Mouse (Mus musculus): ENCODE data around the gene Dusp12. TPM values are rescaled to one million over a fixed set of nuclear protein-coding genes. Genes with fewer than 3 reads are reported as not detected.

Gene Dusp12
- polyA plus RNA-seq, 1 experiment from 2014 or later, result 38.0 TPM

- Histone ChIP-seq H3K4me3 (replicated peaks) (no peak overlapping the region), H3K9ac (replicated peaks) (no peak overlapping the region), H3K36me3 (peaks cover 15% of the 10 kb centered on the region), H3K4me2 (replicated peaks) (no peak overlapping the region), H3K27ac (no peak overlapping the region), H3K9me3 (no peaks in the 10 kb centered on the region), H3K4me1 (replicated peaks) (no peaks in the 10 kb centered on the region), H3K27me3 (no peaks in the 10 kb centered on the region)
- no peak for ATAC-seq
- 89% methylated on average over 13 of the region's 13 CpGs for WGBS
Measured at GRCm38 (mm10) chr1:170855056-170855760, 30.1 kb downstream of the Dusp12 start.

GRCm38 (mm10) chr1:170853604-170854003, 31.7 kb downstream of the Dusp12 start:
- Histone ChIP-seq H3K36me3 (peaks cover 23% of the 10 kb centered on the region), H3K4me1 (replicated peaks) (no peaks in the 10 kb centered on the region), H3K4me2 (replicated peaks) (no peak overlapping the region), H3K27me3 (no peaks in the 10 kb centered on the region), H3K9me3 (no peaks in the 10 kb centered on the region), H3K9ac (replicated peaks) (no peak overlapping the region), H3K4me3 (replicated peaks) (no peak overlapping the region), H3K27ac (no peak overlapping the region)
- ATAC-seq, result no peak
- 97% methylated on average over 3 of the region's 3 CpGs for WGBS

- no peak for ATAC-seq
- Histone ChIP-seq H3K27ac (no peak overlapping the region), H3K36me3 (peaks cover 28% of the 10 kb centered on the region), H3K4me3 (replicated peaks) (no peak overlapping the region), H3K9ac (replicated peaks) (no peak overlapping the region), H3K4me2 (replicated peaks) (no peak overlapping the region), H3K4me1 (replicated peaks) (no peaks in the 10 kb centered on the region), H3K9me3 (no peaks in the 10 kb centered on the region), H3K27me3 (no peaks in the 10 kb centered on the region)
- WGBS, result 93% methylated on average over 23 of the region's 23 CpGs
Measured at GRCm38 (mm10) chr1:170850637-170851624, 34.4 kb downstream of the Dusp12 start.

DNA sequence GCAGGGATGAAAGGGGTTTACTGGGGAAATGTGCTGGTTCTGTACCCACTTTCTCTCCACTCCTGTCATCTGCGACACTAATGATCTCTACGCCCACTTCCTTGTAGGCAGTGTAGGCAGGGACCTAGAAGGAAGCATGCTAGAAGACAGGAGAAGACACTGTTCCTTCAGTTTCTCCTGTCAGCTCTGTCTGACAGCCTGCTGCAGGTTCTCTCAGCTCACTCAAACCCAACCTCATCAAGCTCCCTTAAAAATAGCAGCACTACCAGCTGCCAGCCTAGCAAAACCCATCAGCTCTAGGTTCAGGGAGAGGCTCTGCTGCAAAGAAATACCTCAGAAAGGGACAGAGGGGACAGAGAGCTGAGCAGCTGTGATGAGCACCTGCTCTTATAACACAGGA, 35.3 kb downstream of the Dusp12 start:
- H3K9ac ChIP-seq (replicated peaks), result no peak overlapping the region
- peaks cover 33% of the 10 kb centered on the region for H3K36me3 ChIP-seq
- ATAC-seq, result no peak
- no peaks in the 10 kb centered on the region for H3K9me3 ChIP-seq
- no peak overlapping the region for H3K4me2 ChIP-seq (replicated peaks)
- no peak overlapping the region for H3K27ac ChIP-seq
- H3K27me3 ChIP-seq, result no peaks in the 10 kb centered on the region
- no peak overlapping the region for H3K4me3 ChIP-seq (replicated peaks)
- WGBS, result 87% methylated on average over 2 of the region's 2 CpGs
- H3K4me1 ChIP-seq (replicated peaks), result no peaks in the 10 kb centered on the region

GRCm38 (mm10) chr1:170845448-170846307, 39.7 kb downstream of the Dusp12 start:
- ATAC-seq, result no peak

DNA sequence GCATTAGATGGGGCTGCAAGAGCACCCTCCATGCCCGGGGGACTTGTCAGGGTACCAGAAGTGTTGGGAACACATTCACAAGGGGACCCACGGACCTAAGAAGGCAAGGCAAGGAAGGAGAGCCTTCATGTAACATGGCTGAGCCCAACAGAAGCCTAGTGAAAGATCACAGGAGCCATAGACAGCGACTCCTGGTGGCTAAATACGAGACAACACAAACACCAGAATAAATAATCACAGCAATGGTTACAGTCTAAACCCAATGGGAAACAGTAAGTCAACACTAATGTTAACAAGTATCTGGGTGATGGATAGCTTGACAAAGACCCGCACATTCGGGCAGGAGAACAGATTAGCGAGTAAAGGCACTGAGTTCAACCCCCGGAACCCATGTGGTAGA, 41.0 kb downstream of the Dusp12 start:
- H3K9ac ChIP-seq (replicated peaks), result no peak overlapping the region
- H3K4me2 ChIP-seq (replicated peaks), result no peak overlapping the region
- WGBS, result 54% methylated on average over 8 of the region's 8 CpGs
- no peaks in the 10 kb centered on the region for H3K27me3 ChIP-seq
- no peaks in the 10 kb centered on the region for H3K4me1 ChIP-seq (replicated peaks)
- no peak overlapping the region for H3K27ac ChIP-seq
- no peak for ATAC-seq
- H3K36me3 ChIP-seq, result peaks cover 17% of the 10 kb centered on the region; the same call in 1 of the 2 replicates
- H3K4me3 ChIP-seq (replicated peaks), result no peak overlapping the region
- H3K9me3 ChIP-seq, result no peaks in the 10 kb centered on the region

More at GRCm38 (mm10) chr1:170845448-170846307, 39.7 kb downstream of the Dusp12 start:
- Histone ChIP-seq H3K27ac (no peak overlapping the region), H3K9me3 (no peaks in the 10 kb centered on the region), H3K4me1 (replicated peaks) (no peaks in the 10 kb centered on the region), H3K4me2 (replicated peaks) (no peak overlapping the region), H3K4me3 (replicated peaks) (no peak overlapping the region), H3K36me3 (peaks cover 25% of the 10 kb centered on the region), H3K9ac (replicated peaks) (no peak overlapping the region), H3K27me3 (no peaks in the 10 kb centered on the region)
- 55% methylated on average over 10 of the region's 10 CpGs for WGBS

DNA sequence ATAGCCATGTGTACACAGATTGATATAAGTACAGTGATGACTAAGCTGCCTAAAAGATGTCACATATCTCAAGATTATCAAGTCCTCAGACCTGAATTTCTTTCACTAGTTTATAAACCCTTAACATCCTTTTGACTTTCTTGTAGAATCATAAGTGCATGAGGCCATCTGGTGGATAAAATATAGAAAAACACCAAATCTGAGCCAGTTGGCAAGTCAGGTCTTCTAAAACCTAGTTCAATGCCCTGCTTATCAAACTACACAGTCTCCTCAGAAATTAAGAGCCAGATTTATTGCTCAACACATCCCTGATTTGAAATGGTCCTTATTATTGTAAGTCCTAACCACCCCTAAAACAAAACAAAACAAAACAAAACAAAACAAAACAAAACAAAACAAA, 45.7 kb downstream of the Dusp12 start:
- Histone ChIP-seq H3K4me3 (replicated peaks) (no peak overlapping the region), H3K36me3 (0 out of 2 replicates have a peak, but pooled peaks cover 6% of the 10 kb centered on the region), H3K27ac (no peak overlapping the region), H3K9me3 (no peaks in the 10 kb centered on the region), H3K9ac (replicated peaks) (no peak overlapping the region), H3K4me2 (replicated peaks) (no peak overlapping the region), H3K4me1 (replicated peaks) (no peaks in the 10 kb centered on the region), H3K27me3 (no peaks in the 10 kb centered on the region)
- ATAC-seq, result no peak

DNA sequence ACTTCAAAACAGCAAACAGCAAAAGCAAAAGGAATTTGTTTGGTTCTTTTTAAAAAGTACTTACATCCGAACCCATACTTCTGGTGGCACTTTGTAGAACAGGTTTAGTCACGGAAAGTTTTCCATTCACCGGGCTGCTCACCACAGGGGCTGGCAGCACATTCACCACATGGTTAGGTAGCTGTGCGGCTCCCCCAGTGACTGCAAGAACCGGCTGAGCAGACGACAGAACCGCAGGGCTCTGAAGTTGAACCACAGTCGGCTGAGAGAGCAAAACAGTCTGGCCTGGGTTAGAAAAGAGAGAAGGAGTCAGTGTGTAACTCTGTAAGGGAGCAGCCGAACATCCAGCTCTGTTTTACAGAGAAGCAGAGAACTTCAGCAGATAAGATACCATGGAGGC, 50.6 kb downstream of the Dusp12 start:
- 73% methylated on average over 9 of the region's 9 CpGs for WGBS
- H3K4me2 ChIP-seq (replicated peaks), result no peak overlapping the region
- no peaks in the 10 kb centered on the region for H3K4me1 ChIP-seq (replicated peaks)

GRCm38 (mm10) chr1:170829781-170830180, 55.6 kb downstream of the Dusp12 start:
- no peaks in the 10 kb centered on the region for H3K9me3 ChIP-seq
- 94% methylated on average over 1 of the region's 1 CpGs for WGBS

More for the DNA sequence above, 50.6 kb downstream of the Dusp12 start:
- Histone ChIP-seq H3K27me3 (no peaks in the 10 kb centered on the region), H3K4me3 (replicated peaks) (no peak overlapping the region), H3K9ac (replicated peaks) (no peak overlapping the region), H3K36me3 (peaks cover 20% of the 10 kb centered on the region), H3K9me3 (no peaks in the 10 kb centered on the region), H3K27ac (no peak overlapping the region)
- no peak for ATAC-seq

GRCm38 (mm10) chr1:170829344-170829743, 56.0 kb downstream of the Dusp12 start:
- no peak overlapping the region for H3K9ac ChIP-seq (replicated peaks)
- no peak overlapping the region for H3K4me2 ChIP-seq (replicated peaks)
- H3K27ac ChIP-seq, result no peak overlapping the region
- H3K36me3 ChIP-seq, result peaks cover 14% of the 10 kb centered on the region
- H3K4me1 ChIP-seq (replicated peaks), result no peaks in the 10 kb centered on the region
- no peak for ATAC-seq
- H3K9me3 ChIP-seq, result no peaks in the 10 kb centered on the region
- H3K27me3 ChIP-seq, result no peaks in the 10 kb centered on the region
- 97% methylated on average over 6 of the region's 6 CpGs for WGBS
- no peak overlapping the region for H3K4me3 ChIP-seq (replicated peaks)

More at GRCm38 (mm10) chr1:170829781-170830180, 55.6 kb downstream of the Dusp12 start:
- H3K27me3 ChIP-seq, result no peaks in the 10 kb centered on the region
- peaks cover 15% of the 10 kb centered on the region for H3K36me3 ChIP-seq
- H3K9ac ChIP-seq (replicated peaks), result no peak overlapping the region
- no peak overlapping the region for H3K4me2 ChIP-seq (replicated peaks)
- H3K4me3 ChIP-seq (replicated peaks), result no peak overlapping the region
- H3K27ac ChIP-seq, result no peak overlapping the region
- H3K4me1 ChIP-seq (replicated peaks), result no peaks in the 10 kb centered on the region
- no peak for ATAC-seq

Data from midbrain, embryonic 13.5 days (tissue).